Mouse (Mus musculus): ENCODE measurements around the gene Pgm2l1. TPM values are rescaled to one million over a fixed set of nuclear protein-coding genes. Genes with fewer than 3 reads are reported as not detected.

Gene Pgm2l1
- polyA plus RNA-seq, 1 experiment: 49.6 TPM

DNA sequence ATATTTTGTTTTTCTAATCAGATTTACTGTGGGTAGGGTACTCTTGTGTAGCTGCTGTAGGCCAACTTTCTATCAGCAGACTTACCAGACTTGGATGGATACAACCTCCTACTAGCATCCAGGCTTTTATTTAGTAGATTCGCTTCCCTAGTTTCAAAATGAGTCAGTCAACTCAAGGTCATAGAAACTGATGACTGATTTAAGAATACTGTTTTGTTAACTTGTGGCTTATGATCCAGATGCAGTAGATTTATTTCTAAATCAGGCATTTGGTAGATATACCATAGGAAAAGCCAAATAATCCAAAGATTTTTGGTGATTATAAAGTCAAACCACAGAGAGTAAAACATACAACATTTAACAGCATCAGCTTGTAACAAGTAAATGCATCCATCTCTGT lies 3.5 kb downstream of the Pgm2l1 start:
- no peak overlapping the region for H3K4me3 ChIP-seq (replicated peaks; ENCODE audit: insufficient read depth, low read depth, low read length)
- no peak for TF ChIP-seq CTCF (IDR thresholded peaks at IDR 0.05; ENCODE audit: borderline replicate concordance, insufficient read depth, low read depth, low read length)
- TF ChIP-seq POLR2A (IDR thresholded peaks at IDR 0.05; ENCODE audit: borderline replicate concordance, insufficient read depth, low read length): no peak

DNA sequence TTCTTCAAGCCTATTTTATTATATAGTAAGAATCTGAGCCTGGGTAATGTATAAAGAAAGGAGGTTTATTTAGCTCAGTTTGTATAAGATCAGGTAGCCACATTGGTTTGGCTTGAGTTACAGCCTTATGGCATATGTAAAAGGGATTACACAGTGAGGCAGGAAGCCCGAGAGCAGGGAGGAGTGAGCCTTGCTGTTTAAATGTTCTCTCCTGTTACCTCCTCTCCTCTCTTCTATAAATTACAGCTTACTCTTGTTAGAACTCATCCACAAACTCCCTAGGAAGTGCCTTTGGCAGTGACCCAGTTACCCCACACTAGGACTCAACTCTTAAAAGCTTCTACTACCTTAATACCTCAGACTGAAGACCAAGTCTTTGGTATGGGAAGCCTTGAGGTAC lies 4.5 kb downstream of the Pgm2l1 start:
- Histone ChIP-seq H3K4me3 (replicated peaks; ENCODE audit: insufficient read depth, low read depth, low read length) (no peak overlapping the region), H3K27me3 (ENCODE audit: control insufficient read depth, insufficient read depth, low read length) (no peaks in the 10 kb centered on the region), H3K27ac (ENCODE audit: insufficient read depth, low read length) (no peak overlapping the region), H3K4me1 (ENCODE audit: control insufficient read depth, insufficient read depth, low read length) (peaks cover 6% of the 10 kb centered on the region; the same call in 1 of the 2 replicates)
- DNase-seq: no peak
- WGBS: 17% methylated on average over 1 of the region's 1 CpGs
- TF ChIP-seq CTCF (IDR thresholded peaks at IDR 0.05; ENCODE audit: borderline replicate concordance, insufficient read depth, low read depth, low read length) (no peak), POLR2A (IDR thresholded peaks at IDR 0.05; ENCODE audit: borderline replicate concordance, insufficient read depth, low read length) (no peak)

More for the DNA sequence above, 3.5 kb downstream of the Pgm2l1 start:
- Histone ChIP-seq H3K27me3 (ENCODE audit: control insufficient read depth, insufficient read depth, low read length) (no peaks in the 10 kb centered on the region), H3K4me1 (ENCODE audit: control insufficient read depth, insufficient read depth, low read length) (peaks cover 6% of the 10 kb centered on the region; the same call in 1 of the 2 replicates), H3K27ac (ENCODE audit: insufficient read depth, low read length) (no peak overlapping the region)
- DNase-seq: no peak
- 90% methylated on average over 1 of the region's 1 CpGs for whole genome bisulfite sequencing

DNA sequence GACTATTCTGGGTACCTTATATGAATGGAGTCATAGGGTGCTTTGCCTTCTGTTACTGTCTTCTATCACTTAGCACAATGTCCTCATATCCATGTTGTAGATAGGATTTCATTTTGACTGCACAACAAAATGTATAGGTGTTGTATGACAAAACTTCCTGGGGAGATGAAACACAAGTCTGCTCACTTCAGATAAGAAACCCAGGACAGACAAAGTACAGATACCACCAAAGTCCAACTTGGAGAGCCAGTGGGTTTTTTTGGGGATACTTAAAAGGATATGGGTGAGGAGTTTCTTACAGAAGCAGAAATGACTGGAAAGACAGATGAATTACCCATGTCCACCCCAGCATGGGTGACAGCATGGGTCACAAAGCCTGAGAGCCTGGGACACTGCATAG lies 6.5 kb downstream of the Pgm2l1 start:
- Histone ChIP-seq H3K4me1 (ENCODE audit: control insufficient read depth, insufficient read depth, low read length) (peaks cover 6% of the 10 kb centered on the region; the same call in 1 of the 2 replicates), H3K27me3 (ENCODE audit: control insufficient read depth, insufficient read depth, low read length) (no peaks in the 10 kb centered on the region), H3K27ac (ENCODE audit: insufficient read depth, low read length) (no peak overlapping the region), H3K4me3 (replicated peaks; ENCODE audit: insufficient read depth, low read depth, low read length) (no peak overlapping the region)
- DNase-seq: no peak
- TF ChIP-seq CTCF (IDR thresholded peaks at IDR 0.05; ENCODE audit: borderline replicate concordance, insufficient read depth, low read depth, low read length) (no peak), POLR2A (IDR thresholded peaks at IDR 0.05; ENCODE audit: borderline replicate concordance, insufficient read depth, low read length) (no peak)

DNA sequence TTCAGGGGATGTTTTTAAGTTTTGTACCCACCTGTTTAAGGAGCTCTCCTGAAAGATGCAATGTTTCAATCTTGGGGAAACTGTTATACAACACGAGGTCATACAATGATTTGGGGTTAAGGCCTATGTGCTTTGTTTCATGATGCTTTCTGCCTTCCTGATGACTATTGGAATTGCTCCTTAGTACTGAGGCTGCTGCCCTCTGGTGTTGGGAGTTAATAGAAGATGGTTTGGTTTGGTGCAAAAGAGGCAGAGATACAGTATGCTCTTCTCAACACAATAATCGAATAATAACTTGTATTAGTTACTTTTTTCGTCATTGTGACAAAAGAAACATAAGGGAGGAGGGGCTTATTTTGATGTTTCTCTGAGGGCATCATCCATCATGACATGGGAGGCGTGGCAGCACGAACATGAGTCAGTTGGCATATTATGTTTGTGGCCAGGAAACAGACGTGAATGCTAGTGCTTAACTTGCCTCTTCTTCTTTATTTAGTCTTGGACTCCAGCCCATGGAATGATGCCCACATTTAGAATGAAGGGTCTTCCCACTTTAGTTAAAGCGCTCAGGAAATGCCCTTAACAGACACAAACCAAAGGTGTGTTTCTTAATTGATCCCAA lies 7.2 kb downstream of the Pgm2l1 start:
- DNase-seq: peak; percentile 45 to 57
- no peaks in the 10 kb centered on the region for H3K27me3 ChIP-seq (ENCODE audit: control insufficient read depth, insufficient read depth, low read length)
- no peak for TF ChIP-seq POLR2A (IDR thresholded peaks at IDR 0.05; ENCODE audit: borderline replicate concordance, insufficient read depth, low read length)
- TF ChIP-seq CTCF (IDR thresholded peaks at IDR 0.05; ENCODE audit: borderline replicate concordance, insufficient read depth, low read depth, low read length): peak; percentile 34; the same call in 1 of the 2 replicates
- 34% methylated on average over 7 of the region's 7 CpGs for WGBS
- H3K27ac ChIP-seq (ENCODE audit: insufficient read depth, low read length): no peak overlapping the region
- no peak overlapping the region for H3K4me3 ChIP-seq (replicated peaks; ENCODE audit: insufficient read depth, low read depth, low read length)
- H3K4me1 ChIP-seq (ENCODE audit: control insufficient read depth, insufficient read depth, low read length): peaks cover 6% of the 10 kb centered on the region; the same call in 1 of the 2 replicates

DNA sequence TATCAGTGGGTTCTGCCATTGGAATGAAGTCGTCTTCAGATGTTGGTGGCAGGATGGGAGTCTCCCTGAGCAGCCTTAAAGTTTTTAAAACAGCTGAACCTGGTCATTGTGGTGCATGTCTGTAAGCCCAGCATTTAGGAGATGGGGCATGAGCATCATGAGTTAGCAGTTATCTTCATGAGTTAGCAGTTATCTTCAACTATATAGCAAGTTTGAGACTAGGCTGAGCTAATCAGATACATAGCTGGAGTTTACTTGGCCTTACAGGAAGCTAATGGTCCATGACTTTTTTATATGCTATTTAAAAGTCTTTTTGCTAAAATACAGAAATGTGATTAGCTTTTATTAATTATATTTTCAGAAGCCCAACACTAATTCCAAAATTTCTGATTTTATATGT lies 11.1 kb downstream of the Pgm2l1 start:
- Histone ChIP-seq H3K4me3 (replicated peaks; ENCODE audit: insufficient read depth, low read depth, low read length) (no peak overlapping the region), H3K4me1 (ENCODE audit: control insufficient read depth, insufficient read depth, low read length) (peaks cover 6% of the 10 kb centered on the region; the same call in 1 of the 2 replicates), H3K27ac (ENCODE audit: insufficient read depth, low read length) (no peak overlapping the region), H3K27me3 (ENCODE audit: control insufficient read depth, insufficient read depth, low read length) (no peaks in the 10 kb centered on the region)
- DNase-seq: no peak
- WGBS: 76% methylated on average over 1 of the region's 1 CpGs
- TF ChIP-seq POLR2A (IDR thresholded peaks at IDR 0.05; ENCODE audit: borderline replicate concordance, insufficient read depth, low read length) (no peak), CTCF (IDR thresholded peaks at IDR 0.05; ENCODE audit: borderline replicate concordance, insufficient read depth, low read depth, low read length) (no peak)

DNA sequence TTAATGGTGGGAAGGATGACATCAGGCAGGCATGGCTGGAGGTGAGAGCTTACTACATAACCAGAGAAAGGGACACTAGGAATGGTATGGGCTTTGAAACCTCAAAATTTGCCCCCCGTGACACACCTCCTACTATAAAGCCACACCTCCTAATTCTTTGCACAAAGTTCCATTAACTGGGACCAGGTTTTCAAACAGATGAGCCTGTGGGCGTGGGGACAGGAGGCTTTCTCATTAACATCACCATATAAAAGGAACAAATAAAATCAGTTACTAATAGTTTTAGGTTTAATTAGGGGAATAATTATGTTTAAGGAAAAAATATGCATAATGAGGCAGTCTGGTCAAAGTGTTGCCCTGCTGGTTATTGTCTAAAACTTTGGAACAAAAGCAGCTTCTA lies 13.4 kb downstream of the Pgm2l1 start:
- WGBS: 88% methylated on average over 2 of the region's 2 CpGs
- Histone ChIP-seq H3K27me3 (ENCODE audit: control insufficient read depth, insufficient read depth, low read length) (no peaks in the 10 kb centered on the region), H3K27ac (ENCODE audit: insufficient read depth, low read length) (no peak overlapping the region), H3K4me1 (ENCODE audit: control insufficient read depth, insufficient read depth, low read length) (no peaks in the 10 kb centered on the region), H3K4me3 (replicated peaks; ENCODE audit: insufficient read depth, low read depth, low read length) (no peak overlapping the region)
- no peak for DNase-seq
- no peak for TF ChIP-seq POLR2A (IDR thresholded peaks at IDR 0.05; ENCODE audit: borderline replicate concordance, insufficient read depth, low read length)
- no peak for TF ChIP-seq CTCF (IDR thresholded peaks at IDR 0.05; ENCODE audit: borderline replicate concordance, insufficient read depth, low read depth, low read length)

DNA sequence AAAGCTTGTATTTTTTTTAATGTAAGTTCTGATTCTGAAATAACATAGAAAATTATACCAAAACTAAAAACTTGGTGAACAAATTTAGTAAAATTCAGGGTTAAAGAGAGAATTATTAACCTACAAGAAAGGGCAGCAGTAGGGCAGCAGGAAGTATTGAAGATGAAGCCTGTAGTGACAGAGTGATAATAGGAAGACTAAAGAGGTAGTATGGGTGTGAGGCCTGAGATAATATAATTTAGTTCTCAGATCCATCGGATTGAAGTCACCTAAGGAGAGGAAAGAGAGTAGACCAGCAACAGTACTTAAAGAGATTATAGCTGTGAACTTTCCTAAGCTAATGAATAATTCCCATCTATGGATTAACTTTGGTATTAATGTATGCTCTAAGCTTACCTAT lies 15.8 kb downstream of the Pgm2l1 start:
- H3K27me3 ChIP-seq (ENCODE audit: control insufficient read depth, insufficient read depth, low read length): no peaks in the 10 kb centered on the region
- H3K4me3 ChIP-seq (replicated peaks; ENCODE audit: insufficient read depth, low read depth, low read length): no peak overlapping the region
- DNase-seq: no peak
- no peaks in the 10 kb centered on the region for H3K4me1 ChIP-seq (ENCODE audit: control insufficient read depth, insufficient read depth, low read length)
- H3K27ac ChIP-seq (ENCODE audit: insufficient read depth, low read length): no peak overlapping the region
- WGBS: 93% methylated on average over 1 of the region's 1 CpGs
- no peak for TF ChIP-seq CTCF (IDR thresholded peaks at IDR 0.05; ENCODE audit: borderline replicate concordance, insufficient read depth, low read depth, low read length)
- no peak for TF ChIP-seq POLR2A (IDR thresholded peaks at IDR 0.05; ENCODE audit: borderline replicate concordance, insufficient read depth, low read length)

DNA sequence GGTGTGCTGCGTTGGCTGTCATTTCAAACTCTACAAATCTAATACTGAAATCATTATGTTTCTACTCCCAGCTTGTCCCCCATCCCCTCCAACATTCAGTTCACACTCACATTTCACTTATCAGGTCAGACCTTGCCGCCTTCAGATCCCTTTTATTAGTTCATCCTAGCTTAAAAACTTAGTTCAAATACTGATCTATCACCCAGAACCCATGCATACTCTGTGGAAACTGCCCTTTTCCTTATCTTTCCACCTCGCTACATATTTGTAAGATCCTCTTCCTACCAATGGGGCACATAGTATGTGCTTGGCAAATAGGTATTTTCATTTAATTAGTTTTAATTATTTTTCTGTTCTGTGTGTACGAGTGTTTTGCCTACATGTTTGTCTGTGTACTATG lies 17.0 kb downstream of the Pgm2l1 start:
- H3K27me3 ChIP-seq (ENCODE audit: control insufficient read depth, insufficient read depth, low read length): no peaks in the 10 kb centered on the region
- DNase-seq: no peak
- no peak overlapping the region for H3K4me3 ChIP-seq (replicated peaks; ENCODE audit: insufficient read depth, low read depth, low read length)
- 95% methylated on average over 4 of the region's 4 CpGs for WGBS
- H3K27ac ChIP-seq (ENCODE audit: insufficient read depth, low read length): no peak overlapping the region
- no peaks in the 10 kb centered on the region for H3K4me1 ChIP-seq (ENCODE audit: control insufficient read depth, insufficient read depth, low read length)
- TF ChIP-seq CTCF (IDR thresholded peaks at IDR 0.05; ENCODE audit: borderline replicate concordance, insufficient read depth, low read depth, low read length) (no peak), POLR2A (IDR thresholded peaks at IDR 0.05; ENCODE audit: borderline replicate concordance, insufficient read depth, low read length) (no peak)
